Mouse (Mus musculus) layer of hippocampus, postnatal 36 days (tissue): ENCODE results near the gene Bcl7b. TPM values are rescaled to one million over a fixed set of nuclear protein-coding genes. Genes with fewer than 3 reads are reported as not detected.
"Not testable (repeated sequence)": the region's sequence is repeated elsewhere in the genome, so short reads cannot be mapped to it uniquely, and the experiment has no call there.

Experiments
- DNase-seq, 2 experiments: peaks; one replicate each; pipeline ENCODE4 v3.0.0; 2022
- microRNA-seq, 2 experiments: library from miRNA; unstranded; fragments of <30 nt; microRNA quantifications; one replicate each; pipeline ENCODE4 v1.2.0; 2021
- total RNA-seq, 2 experiments: library from RNA; stranded (reverse); gene quantifications; 2 replicates each; pipeline ENCODE4 v1.2.3; 2021

Gene Bcl7b
- total RNA-seq, 2 experiments from 2014 or later = 51.2 to 51.5 TPM

GRCm38 (mm10) chr5:135220941-135221340 is 52.9 kb downstream of the Bcl7b start:
- DNase-seq = no peak

DNA sequence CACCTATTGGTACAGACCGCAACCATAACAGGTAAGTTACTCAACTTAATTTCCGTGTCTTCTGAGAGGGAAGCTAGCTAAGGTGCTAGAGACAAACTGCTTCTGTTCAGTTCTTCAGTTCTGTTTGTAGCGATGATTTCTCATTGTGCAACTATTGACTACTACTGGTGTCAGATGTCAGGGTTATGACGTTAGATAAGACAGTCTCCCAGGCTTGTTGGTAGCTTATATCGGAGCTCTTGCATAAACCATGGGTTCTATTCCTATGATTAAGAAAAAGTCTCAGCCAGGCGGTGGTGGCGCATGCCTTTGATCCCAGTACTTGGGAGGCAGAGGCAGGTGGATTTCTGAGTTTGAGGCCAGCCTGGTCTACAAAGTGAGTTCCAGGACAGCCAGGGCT is 54.0 kb downstream of the Bcl7b start:
- no peak for DNase-seq

DNA sequence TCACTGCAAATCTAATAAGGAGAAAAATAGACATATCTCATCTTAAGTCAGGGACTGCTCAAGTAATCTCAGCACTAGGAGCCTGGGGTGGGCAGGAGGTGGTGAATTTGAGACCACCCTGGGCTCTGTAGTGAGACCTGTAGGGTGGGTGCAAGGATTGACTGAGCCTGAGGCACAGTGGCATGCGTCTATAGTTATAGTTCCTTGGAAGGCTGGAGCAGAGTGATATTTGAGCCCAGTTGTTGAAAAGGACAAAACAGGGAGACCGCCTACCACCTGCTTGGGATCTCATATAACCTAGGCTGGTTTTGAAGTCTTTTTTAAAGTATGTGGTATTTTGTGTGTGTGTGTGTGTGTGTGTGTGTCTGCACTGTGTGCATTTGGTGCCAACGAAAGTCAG is 56.1 kb downstream of the Bcl7b start:
- no peak for DNase-seq

DNA sequence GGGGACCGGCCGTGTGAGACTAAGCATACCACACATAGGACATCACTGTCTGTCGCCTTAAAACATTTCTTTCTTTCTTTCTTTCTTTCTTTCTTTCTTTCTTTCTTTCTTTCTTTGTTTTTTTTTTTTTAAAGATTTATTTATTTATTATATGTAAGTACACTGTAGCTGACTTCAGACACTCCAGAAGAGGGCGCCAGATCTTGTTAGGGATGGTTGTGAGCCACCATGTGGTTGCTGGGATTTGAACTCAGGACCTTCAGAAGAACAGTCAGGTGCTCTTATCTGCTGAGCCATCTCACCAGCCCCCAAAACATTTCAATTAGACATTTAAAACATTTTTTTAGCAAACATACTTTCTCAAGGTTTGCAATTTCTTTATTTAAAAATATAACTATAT is 57.8 kb downstream of the Bcl7b start:
- DNase-seq = not testable (repeated sequence)

DNA sequence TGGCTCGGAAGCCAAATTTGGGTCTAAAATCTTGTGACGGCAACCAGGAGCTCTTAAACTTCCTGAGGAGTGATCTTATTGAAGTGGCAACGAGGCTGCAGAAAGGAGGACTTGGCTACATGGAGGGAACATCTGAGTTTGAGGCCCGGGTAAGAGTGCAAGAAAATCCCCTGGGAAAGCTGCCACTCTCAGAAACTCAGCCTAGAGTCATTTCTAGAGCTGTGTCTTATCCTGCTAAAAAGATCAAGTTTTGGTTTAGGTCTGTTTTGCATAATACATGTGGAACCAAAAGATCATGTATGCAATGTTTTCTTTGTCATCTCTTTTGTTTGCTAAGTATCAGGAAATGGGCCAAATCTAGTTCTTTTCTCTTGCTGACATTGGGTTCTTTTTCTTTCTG is 62.1 kb downstream of the Bcl7b start:
- DNase-seq = no peak

Small RNAs within 50 kb of the gene (microRNA-seq; reads per million reads assigned to microRNA genes)
- gene Gm25315 = 0 reads per million in 2 experiments

Other genes with a start within 250 kb of the Bcl7b start
- gene Mettl27, start 235.9 kb upstream of the Bcl7b start, total RNA-seq = 1 to 10 TPM; 7.1 to 8.4 TPM
- gene Cldn4, start 221.3 kb upstream of the Bcl7b start, total RNA-seq = not detected
- under 1 TPM; 0.61 to 0.92 TPM for gene Cldn3, start 182.1 kb upstream of the Bcl7b start, total RNA-seq
- 10 to 100 TPM; 27.7 to 33.1 TPM for gene Abhd11, start 159.1 kb upstream of the Bcl7b start, total RNA-seq
- gene Stx1a, start 144.8 kb upstream of the Bcl7b start, total RNA-seq = 10 to 100 TPM; 96.3 to 96.4 TPM
- 10 to 100 TPM; 38.3 to 38.4 TPM for gene Dnajc30, start 104.1 kb upstream of the Bcl7b start, total RNA-seq
- gene Bud23, start 103.3 kb upstream of the Bcl7b start, total RNA-seq = 10 to 100 TPM; 49.4 to 60.1 TPM
- gene Vps37d, start 90.0 kb upstream of the Bcl7b start, total RNA-seq = 10 to 100 TPM; 27.1 to 30.9 TPM
- gene Mlxipl, start 78.4 kb upstream of the Bcl7b start, total RNA-seq = 1 to 10 TPM; 3.6 to 5.2 TPM
- gene Tbl2, start 18.6 kb upstream of the Bcl7b start, total RNA-seq = 10 to 100 TPM; 32.3 to 33.0 TPM
- gene Baz1b, start 19.0 kb downstream of the Bcl7b start, total RNA-seq = 10 to 100 TPM; 78.5 to 86.3 TPM
- gene Fzd9, start 82.9 kb downstream of the Bcl7b start, total RNA-seq = 1 to 10 TPM; 4.1 to 5.7 TPM
- not detected for gene Fkbp6, start 181.8 kb downstream of the Bcl7b start, total RNA-seq
- gene Trim50, start 185.0 kb downstream of the Bcl7b start, total RNA-seq = not detected
- 10 to 100 TPM; 18.8 to 25.9 TPM for gene Nsun5, start 201.7 kb downstream of the Bcl7b start, total RNA-seq
- gene Pom121, start 226.3 kb downstream of the Bcl7b start, total RNA-seq = 10 to 100 TPM; 48.8 to 51.1 TPM